Mouse (Mus musculus) embryonic fibroblast, embryonic 13.5 days (primary cell): ENCODE data around the gene Tbc1d20.

Experiments used
- CTCF ChIP-seq: IDR thresholded peaks from 2 replicates; pipeline ENCODE4 v1.5.1; 2011; ENCODE audit warnings: mild to moderate bottlenecking, control low read depth, low read length, moderate library complexity, borderline replicate concordance; ENCODE audit not compliant: insufficient read depth
- POLR2A ChIP-seq: IDR thresholded peaks from 2 replicates; pipeline ENCODE4 v1.6.1; 2011; ENCODE audit warnings: low read depth, mild to moderate bottlenecking, control low read depth, low read length, moderate library complexity

- no peak for TF ChIP-seq CTCF
- TF ChIP-seq POLR2A: no peak
These were observed 33.9 kb upstream of the Tbc1d20 start for GRCm38 (mm10) chr2:152259739-152260138.
